Mouse (Mus musculus) kidney, postnatal 36 days (tissue): ENCODE data around the gene Alkbh4.

Experiments used
- DNase-seq, 2 experiments: peaks; one replicate each; pipeline ENCODE4 v3.0.0; 2021 to 2022; ENCODE audit warnings: mixed read lengths in 2 of 2

Alkbh4 gene

DNA sequence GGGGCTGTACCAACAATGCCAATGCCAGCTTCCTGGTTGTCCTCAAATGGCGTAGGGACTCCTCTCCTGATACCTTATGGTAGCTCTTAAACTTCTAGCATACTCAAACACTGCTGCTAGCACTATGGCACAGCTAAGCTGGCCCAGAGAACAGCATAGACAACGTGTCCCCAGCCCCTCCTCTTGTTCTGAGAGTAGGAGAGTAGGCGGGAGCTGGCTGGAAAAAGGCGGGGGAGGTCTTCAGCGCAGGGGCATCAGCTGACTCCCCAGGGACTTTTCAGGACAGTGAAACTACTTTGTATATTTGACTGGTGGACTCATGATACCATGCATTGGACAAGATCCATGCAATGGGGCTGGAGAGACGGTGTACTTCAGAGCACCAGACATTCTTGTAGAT is 46.1 kb downstream of the Alkbh4 start:
- DNase-seq, result no peak

- DNase-seq, result no peak
Measured at GRCm38 (mm10) chr5:136182830-136183229, 46.9 kb downstream of the Alkbh4 start.

DNA sequence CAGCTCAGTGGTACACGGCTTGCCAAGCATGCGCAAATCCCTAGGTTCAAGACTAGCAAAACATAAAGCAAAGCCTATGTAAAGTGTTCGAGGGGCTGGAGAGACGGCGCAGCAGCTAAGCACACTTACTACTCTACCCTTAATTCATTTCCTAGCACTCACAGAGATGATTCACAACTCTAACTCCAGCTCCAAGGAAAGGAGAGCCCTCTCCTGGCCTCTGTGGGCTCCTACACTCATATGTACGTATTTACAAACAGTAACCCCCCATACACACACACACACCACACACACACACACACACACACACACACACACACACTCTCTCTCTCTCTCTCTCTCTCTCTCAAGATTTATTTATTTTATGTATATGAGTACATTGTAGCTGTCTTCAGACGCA is 47.8 kb downstream of the Alkbh4 start:
- DNase-seq, result no peak

DNA sequence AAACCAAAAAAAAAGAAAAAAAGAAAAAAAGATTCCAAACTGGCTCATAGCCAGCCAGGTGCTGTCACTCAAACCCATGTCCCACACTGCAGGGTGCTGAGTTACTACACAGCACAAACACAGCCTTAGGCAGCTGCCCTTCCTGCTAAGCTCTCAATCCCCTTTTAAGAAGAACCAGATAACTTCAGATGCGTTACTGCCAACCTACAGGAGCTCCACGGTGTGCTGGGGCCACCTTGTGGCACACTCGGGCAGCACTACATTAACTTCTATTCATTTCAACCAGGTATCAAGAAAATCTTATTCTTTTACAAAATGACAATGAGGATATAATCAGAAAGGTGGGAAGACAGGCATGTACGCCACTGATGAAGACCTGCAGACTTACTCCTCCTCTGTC is 50.8 kb downstream of the Alkbh4 start:
- DNase-seq, result peak; percentile 43 to 79
